Mouse (Mus musculus): ENCODE data around the gene Ankar. TPM values are rescaled to one million over a fixed set of nuclear protein-coding genes. Genes with fewer than 3 reads are reported as not detected.
A peak's percentile ranks its signal among the peaks of the same experiment; 100 is the strongest.

Gene Ankar
- polyA plus RNA-seq, 1 experiment = not detected

DNA sequence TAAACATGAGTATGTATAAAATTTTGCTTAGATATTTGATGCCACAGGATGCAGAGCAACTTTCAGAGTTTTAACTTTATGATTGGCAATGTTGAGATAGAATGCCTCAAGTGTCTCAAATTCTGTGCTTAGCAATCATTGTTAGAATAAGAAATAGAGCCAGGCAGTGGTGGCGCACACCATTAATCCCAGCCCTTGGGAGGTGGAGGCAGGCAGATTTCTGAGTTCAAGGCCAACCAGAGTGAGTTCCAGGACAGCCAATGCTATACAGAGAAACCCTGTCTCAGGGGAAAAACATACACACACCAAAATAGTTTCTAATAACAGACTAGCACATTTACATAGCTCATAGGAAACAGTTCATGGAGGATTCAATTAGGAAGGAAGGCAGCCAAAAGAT, 14.7 kb upstream of the Ankar start:
- Histone ChIP-seq H3K4me1 (ENCODE audit: control insufficient read depth, insufficient read depth, low read length) (peaks cover 10% of the 10 kb centered on the region), H3K4me3 (replicated peaks; ENCODE audit: extremely low read depth, low read depth, low read length) (no peak overlapping the region)
- TF ChIP-seq CTCF (IDR thresholded peaks at IDR 0.05; ENCODE audit: insufficient read depth, low read length) (no peak), POLR2A (IDR thresholded peaks at IDR 0.05; ENCODE audit: borderline replicate concordance, extremely low read depth, low read depth, low read length) (no peak)
- WGBS = 91% methylated on average over 1 of the region's 1 CpGs
- no peak for DNase-seq

DNA sequence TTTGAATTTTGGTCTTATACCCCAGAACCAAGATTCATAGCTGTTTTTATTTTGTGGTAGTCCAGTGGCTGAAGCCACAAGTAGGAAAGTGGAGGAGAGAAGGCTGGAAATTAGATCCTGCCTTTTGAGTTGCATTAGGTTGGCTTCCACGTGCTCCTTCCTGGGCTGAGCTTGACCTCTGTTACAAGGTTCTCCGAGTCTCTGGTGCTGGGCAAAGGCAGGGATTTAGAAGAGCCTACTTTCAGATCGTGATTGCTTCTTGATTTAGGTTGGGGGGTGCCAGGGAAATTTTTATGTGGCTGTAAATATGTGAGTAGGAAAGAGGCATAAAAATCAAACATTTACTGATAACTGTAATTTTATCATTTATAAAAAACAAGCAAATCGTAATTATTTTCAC, 14.2 kb upstream of the Ankar start:
- no peak overlapping the region for H3K4me3 ChIP-seq (replicated peaks; ENCODE audit: extremely low read depth, low read depth, low read length)
- 67% methylated on average over 4 of the region's 4 CpGs for WGBS
- H3K4me1 ChIP-seq (ENCODE audit: control insufficient read depth, insufficient read depth, low read length) = peaks cover 10% of the 10 kb centered on the region
- TF ChIP-seq POLR2A (IDR thresholded peaks at IDR 0.05; ENCODE audit: borderline replicate concordance, extremely low read depth, low read depth, low read length) (no peak), CTCF (IDR thresholded peaks at IDR 0.05; ENCODE audit: insufficient read depth, low read length) (no peak)
- no peak for DNase-seq

- Histone ChIP-seq H3K4me1 (ENCODE audit: control insufficient read depth, insufficient read depth, low read length) (peaks cover 10% of the 10 kb centered on the region), H3K4me3 (replicated peaks; ENCODE audit: extremely low read depth, low read depth, low read length) (peak overlapping the region; percentile 98)
- DNase-seq = no peak
- TF ChIP-seq CTCF (IDR thresholded peaks at IDR 0.05; ENCODE audit: insufficient read depth, low read length) = no peak
- no peak for TF ChIP-seq POLR2A (IDR thresholded peaks at IDR 0.05; ENCODE audit: borderline replicate concordance, extremely low read depth, low read depth, low read length)
- WGBS = under 1% methylated on average over 17 of the region's 17 CpGs
Measured at GRCm38 (mm10) chr1:72711684-72712083, 11.3 kb upstream of the Ankar start.

DNA sequence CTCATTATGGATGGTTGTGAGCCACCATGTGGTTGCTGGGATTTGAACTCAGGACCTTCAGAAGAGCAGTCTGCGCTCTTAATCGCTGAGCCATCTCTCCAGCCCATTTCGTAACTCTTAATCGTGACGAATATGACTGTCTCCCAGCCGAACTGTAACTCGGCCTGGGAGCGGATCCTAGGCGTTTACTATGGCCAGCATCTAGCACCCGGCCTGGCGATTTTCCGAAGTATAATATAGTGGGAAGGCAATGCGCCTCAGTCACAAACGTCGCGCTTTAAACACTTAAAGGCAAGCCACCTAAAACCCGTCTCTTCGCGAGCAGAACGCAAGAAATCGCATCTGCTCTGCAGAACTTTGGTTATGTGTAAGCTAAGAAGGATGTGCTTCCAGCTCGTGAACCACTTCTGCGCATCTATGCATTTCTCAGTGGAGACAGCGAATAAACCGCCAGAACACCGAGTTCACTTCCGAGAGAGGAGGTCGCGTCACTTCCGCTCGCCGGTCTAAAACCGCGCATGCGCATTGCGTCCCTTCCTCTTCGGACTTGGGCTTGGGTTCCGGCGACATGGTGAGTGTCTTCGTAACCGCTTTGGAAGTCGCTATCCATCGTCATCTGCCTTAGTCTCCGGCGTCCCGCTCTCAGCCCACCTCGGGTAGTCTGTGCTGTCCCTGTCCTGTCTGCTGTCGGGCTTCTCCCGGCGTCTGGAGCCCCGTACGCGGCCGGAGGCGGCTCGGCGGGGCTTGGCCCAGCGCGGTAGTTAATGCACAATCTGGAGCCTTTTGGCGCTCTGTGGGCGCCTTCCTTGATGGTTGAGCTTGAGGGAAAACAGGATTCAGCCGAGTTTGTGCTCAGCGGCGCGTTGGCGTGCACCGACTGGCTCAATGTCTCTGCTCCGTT, 10.6 kb upstream of the Ankar start, which contains the start of gene Rpl37a:
Gene Rpl37a (plus strand): TSS at position 538 of the 901 bp plus-strand sequence.
- TF ChIP-seq CTCF (IDR thresholded peaks at IDR 0.05; ENCODE audit: insufficient read depth, low read length) = no peak
- peak; percentile 97 for TF ChIP-seq POLR2A (IDR thresholded peaks at IDR 0.05; ENCODE audit: borderline replicate concordance, extremely low read depth, low read depth, low read length)
- peak; percentile 93 for DNase-seq
- peaks cover 10% of the 10 kb centered on the region for H3K4me1 ChIP-seq (ENCODE audit: control insufficient read depth, insufficient read depth, low read length)
- WGBS = 2% methylated on average over 68 of the region's 68 CpGs
- H3K4me3 ChIP-seq (replicated peaks; ENCODE audit: extremely low read depth, low read depth, low read length) = peak within 1 kb of the TSS; percentile 98

- WGBS = 36% methylated on average over 4 of the region's 4 CpGs
- TF ChIP-seq CTCF (IDR thresholded peaks at IDR 0.05; ENCODE audit: insufficient read depth, low read length) = no peak
- no peak for TF ChIP-seq POLR2A (IDR thresholded peaks at IDR 0.05; ENCODE audit: borderline replicate concordance, extremely low read depth, low read depth, low read length)
- no peak overlapping the region for H3K4me3 ChIP-seq (replicated peaks; ENCODE audit: extremely low read depth, low read depth, low read length)
- no peak for DNase-seq
- peaks cover 4% of the 10 kb centered on the region; the same call in 1 of the 2 replicates for H3K4me1 ChIP-seq (ENCODE audit: control insufficient read depth, insufficient read depth, low read length)
Measured at GRCm38 (mm10) chr1:72707525-72707924, 7.1 kb upstream of the Ankar start.

DNA sequence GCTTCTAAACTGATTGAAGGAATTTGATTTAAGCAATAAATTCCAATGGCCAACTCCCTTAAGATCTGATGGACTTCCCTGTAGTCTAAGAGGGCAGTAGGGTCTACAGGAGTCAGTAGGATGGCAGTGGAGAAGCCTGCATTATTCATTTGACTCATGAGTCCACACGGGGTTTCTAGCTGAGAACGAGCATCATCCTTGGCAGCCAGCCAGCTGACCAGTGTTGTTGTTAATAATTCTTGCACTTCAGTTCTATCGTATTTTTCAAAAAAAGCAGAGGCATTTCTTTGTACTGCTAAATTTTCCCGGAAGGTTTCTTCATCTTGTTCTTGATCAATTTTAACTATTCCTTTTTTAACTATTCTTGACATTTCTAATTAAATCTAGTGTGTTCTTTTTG, 1.7 kb downstream of the Ankar start:
- TF ChIP-seq POLR2A (IDR thresholded peaks at IDR 0.05; ENCODE audit: borderline replicate concordance, extremely low read depth, low read depth, low read length) = no peak
- no peak for TF ChIP-seq CTCF (IDR thresholded peaks at IDR 0.05; ENCODE audit: insufficient read depth, low read length)
- 33% methylated on average over 4 of the region's 4 CpGs for WGBS
- no peaks in the 10 kb centered on the region for H3K4me1 ChIP-seq (ENCODE audit: control insufficient read depth, insufficient read depth, low read length)
- H3K4me3 ChIP-seq (replicated peaks; ENCODE audit: extremely low read depth, low read depth, low read length) = no peak overlapping the region
- no peak for DNase-seq

- WGBS = 45% methylated on average over 3 of the region's 3 CpGs
- no peak for TF ChIP-seq CTCF (IDR thresholded peaks at IDR 0.05; ENCODE audit: insufficient read depth, low read length)
- no peak for TF ChIP-seq POLR2A (IDR thresholded peaks at IDR 0.05; ENCODE audit: borderline replicate concordance, extremely low read depth, low read depth, low read length)
- DNase-seq = no peak
- no peak overlapping the region for H3K4me3 ChIP-seq (replicated peaks; ENCODE audit: extremely low read depth, low read depth, low read length)
- H3K4me1 ChIP-seq (ENCODE audit: control insufficient read depth, insufficient read depth, low read length) = no peaks in the 10 kb centered on the region
Measured at GRCm38 (mm10) chr1:72696256-72696655, 4.1 kb downstream of the Ankar start.

GRCm38 (mm10) chr1:72673070-72673469, 27.3 kb downstream of the Ankar start:
- Histone ChIP-seq H3K4me3 (replicated peaks; ENCODE audit: extremely low read depth, low read depth, low read length) (no peak overlapping the region), H3K4me1 (ENCODE audit: control insufficient read depth, insufficient read depth, low read length) (no peaks in the 10 kb centered on the region)
- TF ChIP-seq CTCF (IDR thresholded peaks at IDR 0.05; ENCODE audit: insufficient read depth, low read length) (no peak), POLR2A (IDR thresholded peaks at IDR 0.05; ENCODE audit: borderline replicate concordance, extremely low read depth, low read depth, low read length) (no peak)
- whole genome bisulfite sequencing = 45% methylated on average over 3 of the region's 3 CpGs
- DNase-seq = peak; percentile 41

DNA sequence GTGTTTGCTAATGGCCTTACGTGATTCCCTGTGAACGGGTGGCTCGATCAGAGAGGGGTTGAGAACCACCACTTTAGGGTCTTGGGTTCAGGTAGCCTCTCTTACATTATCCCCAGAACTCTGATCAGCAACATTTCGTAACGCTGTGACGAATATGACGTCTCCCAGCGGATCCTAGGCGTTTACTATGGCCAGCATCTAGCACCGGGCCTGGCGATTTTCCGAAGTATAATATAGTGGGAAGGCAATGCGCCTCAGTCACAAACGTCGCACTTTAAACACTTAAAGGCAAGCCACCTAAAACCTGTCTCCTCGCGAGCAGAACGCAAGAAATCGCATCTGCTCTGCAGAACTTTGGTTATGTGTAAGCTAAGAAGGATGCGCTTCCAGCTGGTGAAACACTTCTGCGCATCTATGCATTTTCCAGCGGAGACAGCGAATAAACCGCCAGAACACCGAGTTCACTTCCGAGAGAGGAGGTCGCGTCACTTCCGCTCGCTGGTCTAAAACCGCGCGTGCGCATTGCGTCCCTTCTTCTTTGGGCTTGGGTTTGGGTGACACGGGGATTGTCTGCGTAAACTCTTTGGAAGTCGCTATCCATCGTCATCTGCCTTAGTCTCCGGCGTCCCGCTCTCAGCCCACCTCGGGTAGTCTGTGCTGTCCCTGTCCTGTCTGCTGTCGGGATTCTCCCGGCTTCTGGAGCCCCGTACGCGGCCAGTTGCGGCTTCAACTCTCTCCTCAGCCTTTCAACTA, 59.5 kb downstream of the Ankar start:
- TF ChIP-seq POLR2A (IDR thresholded peaks at IDR 0.05; ENCODE audit: borderline replicate concordance, extremely low read depth, low read depth, low read length) = no peak
- TF ChIP-seq CTCF (IDR thresholded peaks at IDR 0.05; ENCODE audit: insufficient read depth, low read length) = no peak
- DNase-seq = peak; percentile 6

More for the DNA sequence above, 59.5 kb downstream of the Ankar start:
- WGBS = 40% methylated on average over 49 of the region's 49 CpGs
- no peaks in the 10 kb centered on the region for H3K4me1 ChIP-seq (ENCODE audit: control insufficient read depth, insufficient read depth, low read length)
- H3K4me3 ChIP-seq (replicated peaks; ENCODE audit: extremely low read depth, low read depth, low read length) = no peak overlapping the region
